Mouse (Mus musculus): ENCODE results near the gene BC051019.

BC051019 gene

GRCm38 (mm10) chr7:109708961-109709382 lies 14.7 kb downstream of the BC051019 start:
- no peak for DNase-seq (ENCODE audit: low read depth, low spot score)

- DNase-seq (ENCODE audit: low read depth, low spot score) = peak; percentile 72
Observed at GRCm38 (mm10) chr7:109707023-109707785, 16.4 kb downstream of the BC051019 start.

GRCm38 (mm10) chr7:109704461-109704860 lies 19.2 kb downstream of the BC051019 start:
- no peak for DNase-seq (ENCODE audit: low read depth, low spot score)

- DNase-seq (ENCODE audit: low read depth, low spot score) = no peak
Observed at GRCm38 (mm10) chr7:109704016-109704377, 19.7 kb downstream of the BC051019 start.

- DNase-seq (ENCODE audit: low read depth, low spot score) = peak; percentile 95
Observed at GRCm38 (mm10) chr7:109703190-109704015, 20.2 kb downstream of the BC051019 start, which contains the start of the genes St5 and Akip1. St5 (minus strand) TSS chr7:109703605. Akip1 (plus strand) TSS chr7:109703690.

- DNase-seq (ENCODE audit: low read depth, low spot score) = no peak
Observed at GRCm38 (mm10) chr7:109702721-109703120, 20.9 kb downstream of the BC051019 start.

- no peak for DNase-seq (ENCODE audit: low read depth, low spot score)
Observed at GRCm38 (mm10) chr7:109700213-109700612, 23.4 kb downstream of the BC051019 start.

- DNase-seq (ENCODE audit: low read depth, low spot score) = no peak
Observed at GRCm38 (mm10) chr7:109695339-109695726, 28.3 kb downstream of the BC051019 start.

GRCm38 (mm10) chr7:109694576-109695338 lies 28.9 kb downstream of the BC051019 start:
- DNase-seq (ENCODE audit: low read depth, low spot score) = no peak

GRCm38 (mm10) chr7:109690961-109691360 lies 32.7 kb downstream of the BC051019 start:
- DNase-seq (ENCODE audit: low read depth, low spot score) = no peak

- DNase-seq (ENCODE audit: low read depth, low spot score) = no peak
Observed at GRCm38 (mm10) chr7:109690101-109690500, 33.5 kb downstream of the BC051019 start.

- DNase-seq (ENCODE audit: low read depth, low spot score) = no peak
Observed at GRCm38 (mm10) chr7:109686585-109687128, 37.0 kb downstream of the BC051019 start.

GRCm38 (mm10) chr7:109680879-109681278 lies 42.8 kb downstream of the BC051019 start:
- DNase-seq (ENCODE audit: low read depth, low spot score) = no peak

GRCm38 (mm10) chr7:109680284-109680683 lies 43.4 kb downstream of the BC051019 start:
- DNase-seq (ENCODE audit: low read depth, low spot score) = no peak

GRCm38 (mm10) chr7:109674944-109675628 lies 48.6 kb downstream of the BC051019 start:
- DNase-seq (ENCODE audit: low read depth, low spot score) = no peak

- DNase-seq (ENCODE audit: low read depth, low spot score) = no peak
Observed at GRCm38 (mm10) chr7:109671581-109672471, 51.8 kb downstream of the BC051019 start.

GRCm38 (mm10) chr7:109669426-109670170 lies 54.1 kb downstream of the BC051019 start:
- DNase-seq (ENCODE audit: low read depth, low spot score) = no peak

- no peak for DNase-seq (ENCODE audit: low read depth, low spot score)
Observed at GRCm38 (mm10) chr7:109666664-109667063, 57.0 kb downstream of the BC051019 start.

GRCm38 (mm10) chr7:109662626-109663025 lies 61.0 kb downstream of the BC051019 start:
- no peak for DNase-seq (ENCODE audit: low read depth, low spot score)
